Mouse (Mus musculus): Measurements from ENCODE around the gene Sfta2. TPM values are rescaled to one million over a fixed set of nuclear protein-coding genes. Genes with fewer than 3 reads are reported as not detected.

Sfta2 gene
- total RNA-seq, 2 experiments from 2014 or later, result not detected

Other genes starting within 250 kb of the Sfta2 start
- 1 to 10 TPM; 1.6 TPM for gene H2-Q4, start 221.9 kb upstream of the Sfta2 start, total RNA-seq (2021)
- gene H2-Q6, start 176.7 kb upstream of the Sfta2 start, total RNA-seq (2021), result under 1 TPM; 0.18 to 0.36 TPM
- gene H2-Q7, start 162.4 kb upstream of the Sfta2 start, total RNA-seq (2021), result under 1 TPM; 0.36 to 0.66 TPM
- gene H2-Q10, start 131.5 kb upstream of the Sfta2 start, total RNA-seq (2021), result under 1 TPM; 0.16 to 0.20 TPM
- not detected for gene Pou5f1, start 95.5 kb upstream of the Sfta2 start, total RNA-seq (2021)
- gene Tcf19, start 84.7 kb upstream of the Sfta2 start, total RNA-seq (2021), result 1 to 10 TPM; 7.2 to 9.3 TPM
- gene Cchcr1, start 84.4 kb upstream of the Sfta2 start, total RNA-seq (2021), result 10 to 100 TPM; 13.6 TPM
- 1 to 10 TPM; 1.5 to 2.4 TPM for gene Psors1c2, start 68.3 kb upstream of the Sfta2 start, total RNA-seq (2021)
- under 1 TPM; 0.26 to 0.36 TPM for gene Cdsn, start 49.4 kb upstream of the Sfta2 start, total RNA-seq (2021)
- gene 2300002M23Rik, start 34.1 kb upstream of the Sfta2 start, total RNA-seq (2021), result not detected
- not detected for gene Gm9573, start 25.1 kb downstream of the Sfta2 start, total RNA-seq (2021)
- gene Mucl3, start 42.1 kb downstream of the Sfta2 start, total RNA-seq (2021), result not detected
- gene Vars2, start 66.0 kb downstream of the Sfta2 start, total RNA-seq (2021), result 10 to 100 TPM; 51.5 to 53.3 TPM
- gene Gtf2h4, start 72.2 kb downstream of the Sfta2 start, total RNA-seq (2021), result 10 to 100 TPM; 29.1 to 31.8 TPM
- 10 to 100 TPM; 42.6 to 50.1 TPM for gene Ddr1, start 103.1 kb downstream of the Sfta2 start, total RNA-seq (2021)
- gene Ier3, start 220.1 kb downstream of the Sfta2 start, total RNA-seq (2021), result 1 to 10 TPM; 4.8 to 5.1 TPM
- gene Flot1, start 221.7 kb downstream of the Sfta2 start, total RNA-seq (2021), result 100 to 1,000 TPM; 113 TPM
- 1,000 to 10,000 TPM; 2,525 to 2,580 TPM for gene Tubb5, start 236.8 kb downstream of the Sfta2 start, total RNA-seq (2021)
- 10 to 100 TPM; 30.1 to 30.4 TPM for gene Mdc1, start 240.0 kb downstream of the Sfta2 start, total RNA-seq (2021)

All from left cerebral cortex, postnatal 4 days (tissue).